Mouse (Mus musculus) lung, adult 2 months (tissue): ENCODE measurements around the gene Cd320. TPM values are rescaled to one million over a fixed set of nuclear protein-coding genes. Genes with fewer than 3 reads are reported as not detected.

Experiments used
- DNase-seq: peaks from one replicate; pipeline ENCODE4 v3.0.0; 2022
- H3K4me1 ChIP-seq: fragments of 200-500 bp; 2 replicates; pipeline ENCODE4 v1.6.1; 2011; ENCODE audit warnings: low read length; ENCODE audit not compliant: control insufficient read depth, insufficient read depth
- H3K4me3 ChIP-seq: fragments of 200-500 bp; replicated peaks from 2 replicates; pipeline ENCODE3; 2011; ENCODE audit warnings: low read depth, mild to moderate bottlenecking, control low read depth, low read length; ENCODE audit errors: extremely low read depth
- CTCF ChIP-seq: fragments of 200-500 bp; IDR thresholded peaks from 2 replicates; pipeline ENCODE4 v1.5.1; 2011; ENCODE audit warnings: mild to moderate bottlenecking, low read length, control low read depth; ENCODE audit not compliant: insufficient read depth
- POLR2A ChIP-seq: fragments of 200-500 bp; IDR thresholded peaks from 2 replicates; pipeline ENCODE4 v1.6.1; 2011; ENCODE audit warnings: low read depth, mild to moderate bottlenecking, control low read depth, low read length, borderline replicate concordance; ENCODE audit errors: extremely low read depth
- WGBS: fragments of 180-500 bp; shearing (Covaris S2); methylation state at CpG from one replicate; pipeline ENCODE4 v1.1.7; 2018; 5-methylcytosine and 5-hydroxymethylcytosine counted together
- polyA plus RNA-seq: library from polyadenylated mRNA; depleted of rRNA; stranded (reverse); fragments of >200 nt; gene quantifications from 2 replicates; pipeline ENCODE4 v1.2.3, GENCODE M21; 2012; rRNA removed

Cd320 gene
- 28.3 and 30.4 TPM in 2 replicates for polyA plus RNA-seq

DNA sequence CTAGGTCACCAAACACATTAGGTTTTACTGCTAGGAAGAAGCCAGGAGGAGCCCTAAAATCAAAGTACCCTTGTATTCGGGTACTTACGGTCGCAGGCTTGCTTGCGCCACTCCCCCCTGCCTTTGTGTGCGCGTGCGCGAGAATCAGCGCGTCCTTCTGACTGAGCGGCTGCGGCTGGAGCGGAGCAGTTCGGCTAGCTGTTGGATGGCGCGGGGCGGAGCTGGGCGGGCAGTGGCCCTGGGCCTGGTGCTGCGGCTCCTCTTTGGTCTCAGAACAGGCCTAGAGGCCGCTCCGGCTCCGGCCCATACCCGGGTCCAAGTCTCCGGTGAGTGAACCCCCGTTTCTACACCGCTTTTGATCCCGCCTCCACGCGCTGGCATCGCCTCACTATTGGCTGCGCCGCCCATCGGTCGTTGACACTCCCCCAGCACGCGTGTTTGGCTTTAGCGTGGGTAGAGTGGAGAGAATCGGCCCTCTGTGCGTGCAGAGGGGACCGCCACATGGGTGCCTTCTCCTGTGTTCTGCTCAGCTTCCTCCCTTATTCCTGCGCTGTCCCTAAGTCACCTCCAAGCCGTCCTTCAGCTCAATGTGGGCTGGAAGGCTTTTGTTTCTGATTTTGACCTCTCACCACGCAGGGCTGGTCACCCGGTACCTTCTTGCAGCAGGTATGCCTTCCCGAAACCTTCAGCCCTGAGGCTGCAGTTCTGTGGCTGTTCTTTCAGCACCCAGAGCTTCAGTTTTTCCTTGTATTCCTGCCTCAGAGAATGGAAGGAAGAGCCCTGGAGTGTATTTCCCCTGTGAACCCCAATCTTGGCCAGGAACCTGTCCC, at the start of gene Cd320:
TSS of gene Cd320 (plus strand) at position 126 of the 830 bp plus-strand sequence.
- TF ChIP-seq CTCF (no peak), POLR2A (peak; percentile 31; the same call in 1 of the 2 replicates)
- Histone ChIP-seq H3K4me3 (peak within 1 kb of the TSS; percentile 75), H3K4me1 (no peaks in the 10 kb centered on the region)
- DNase-seq = peak; percentile 94
- WGBS = under 1% methylated on average over 45 of the region's 45 CpGs

DNA sequence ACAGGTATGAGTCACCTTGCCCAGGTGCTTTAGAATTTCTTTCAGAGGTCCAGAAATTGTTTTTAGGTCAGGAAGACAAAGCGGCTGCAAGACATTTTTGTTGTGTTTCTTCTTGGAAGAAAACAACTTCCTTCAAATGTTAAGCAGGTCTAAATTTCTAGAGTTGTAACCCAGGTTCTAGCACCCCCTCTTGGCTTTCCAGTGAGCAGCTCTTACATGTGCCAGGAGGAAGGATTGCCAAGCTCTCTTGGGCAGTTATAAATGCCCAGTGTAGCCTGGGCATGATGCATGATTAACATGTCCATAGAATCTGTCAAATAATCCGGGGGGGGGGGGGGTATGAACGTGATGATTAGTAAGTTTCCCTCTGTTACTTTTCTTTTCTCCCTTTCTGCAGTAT, 44.6 kb upstream of the Cd320 start:
- TF ChIP-seq CTCF = no peak
- TF ChIP-seq POLR2A = no peak
- WGBS = 34% methylated on average over 3 of the region's 3 CpGs

DNA sequence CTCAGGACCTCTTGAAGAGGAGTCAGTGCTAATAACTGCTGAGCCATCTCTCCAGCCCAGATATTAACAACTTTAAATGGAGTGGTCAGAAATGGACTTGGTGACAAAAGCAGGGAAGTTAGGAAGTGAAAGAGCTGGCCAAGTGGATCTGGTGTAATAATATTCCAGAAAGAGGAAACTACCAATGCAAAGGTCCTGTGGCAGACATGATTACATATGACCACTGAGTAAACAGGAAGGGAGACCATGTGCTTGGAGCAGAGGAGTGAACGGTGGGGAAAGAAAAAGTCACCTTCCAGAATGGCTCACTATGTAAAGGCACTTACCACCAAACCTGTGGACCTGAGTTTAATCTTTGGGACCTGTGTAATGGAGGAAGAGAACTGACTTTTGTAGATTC, 43.6 kb upstream of the Cd320 start:
- no peak overlapping the region for H3K4me3 ChIP-seq
- 32% methylated on average over 1 of the region's 1 CpGs for WGBS
- TF ChIP-seq CTCF (no peak), POLR2A (no peak)
- no peaks in the 10 kb centered on the region; the same call in 1 of the 2 replicates for H3K4me1 ChIP-seq
- DNase-seq = no peak

More for the DNA sequence above, 44.6 kb upstream of the Cd320 start:
- DNase-seq = no peak
- H3K4me3 ChIP-seq = no peak overlapping the region
- H3K4me1 ChIP-seq = no peaks in the 10 kb centered on the region; the same call in 1 of the 2 replicates

DNA sequence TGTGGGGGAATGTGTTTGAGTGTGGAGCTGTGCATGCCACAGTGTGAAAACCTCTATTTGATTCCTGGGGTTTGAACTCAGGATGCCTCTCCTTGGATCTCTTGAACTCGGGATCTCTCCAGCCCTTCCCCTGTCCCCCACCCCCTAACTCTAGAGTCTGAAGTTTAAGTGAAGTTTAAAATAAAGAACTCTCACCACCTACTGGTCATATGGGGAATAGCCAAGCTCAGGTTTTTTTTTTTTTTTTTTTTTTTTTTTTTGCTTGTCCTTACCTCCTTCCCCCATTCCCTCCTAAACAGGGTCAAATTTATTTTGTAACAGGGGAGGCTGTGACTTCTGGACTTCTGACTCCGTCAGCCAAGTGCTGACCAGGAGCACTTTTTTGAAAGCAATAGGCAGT, 40.7 kb upstream of the Cd320 start:
- no peak for DNase-seq
- WGBS = 0% methylated on average over 2 of the region's 2 CpGs
- H3K4me1 ChIP-seq = no peaks in the 10 kb centered on the region; the same call in 1 of the 2 replicates
- no peak overlapping the region for H3K4me3 ChIP-seq
- TF ChIP-seq CTCF (no peak), POLR2A (no peak)

DNA sequence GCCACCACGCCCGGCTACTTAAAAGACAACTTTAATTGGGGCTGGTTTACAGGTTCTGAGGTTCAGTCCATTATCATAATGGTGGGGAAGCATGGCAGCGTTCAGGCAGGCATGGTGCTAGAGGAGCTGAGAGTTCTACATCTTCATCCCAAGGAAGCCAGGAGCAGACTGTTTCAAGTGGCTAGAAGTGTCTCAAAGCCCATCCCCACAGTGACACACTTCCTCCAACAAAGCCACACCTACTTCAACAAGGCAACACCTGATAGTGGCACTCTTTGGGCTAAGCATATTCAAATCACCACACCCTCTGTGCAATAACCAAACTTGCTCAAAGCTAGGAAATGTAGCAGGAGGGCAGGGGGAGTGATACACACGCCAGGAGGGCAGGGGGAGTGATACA, 38.7 kb upstream of the Cd320 start:
- DNase-seq = no peak
- TF ChIP-seq POLR2A (no peak), CTCF (no peak)
- 64% methylated on average over 4 of the region's 4 CpGs for WGBS
- Histone ChIP-seq H3K4me1 (no peaks in the 10 kb centered on the region; the same call in 1 of the 2 replicates), H3K4me3 (no peak overlapping the region)

GRCm38 (mm10) chr17:33804745-33805144, 38.1 kb upstream of the Cd320 start:
- Histone ChIP-seq H3K4me1 (no peaks in the 10 kb centered on the region; the same call in 1 of the 2 replicates), H3K4me3 (no peak overlapping the region)
- WGBS = 37% methylated on average over 1 of the region's 1 CpGs
- no peak for TF ChIP-seq CTCF
- TF ChIP-seq POLR2A = no peak
- no peak for DNase-seq

- Histone ChIP-seq H3K4me1 (peaks cover 3% of the 10 kb centered on the region; the same call in 1 of the 2 replicates), H3K4me3 (no peak overlapping the region)
- DNase-seq = no peak
- 70% methylated on average over 8 of the region's 9 CpGs for WGBS
- no peak for TF ChIP-seq POLR2A
- TF ChIP-seq CTCF = no peak
Observed at GRCm38 (mm10) chr17:33807181-33807888, 35.6 kb upstream of the Cd320 start.

- TF ChIP-seq POLR2A (no peak), CTCF (no peak)
- 36% methylated on average over 10 of the region's 10 CpGs for WGBS
- DNase-seq = no peak
- H3K4me3 ChIP-seq = no peak overlapping the region
- H3K4me1 ChIP-seq = peaks cover 7% of the 10 kb centered on the region; the same call in 1 of the 2 replicates
Observed at GRCm38 (mm10) chr17:33808192-33808591, 34.7 kb upstream of the Cd320 start.

DNA sequence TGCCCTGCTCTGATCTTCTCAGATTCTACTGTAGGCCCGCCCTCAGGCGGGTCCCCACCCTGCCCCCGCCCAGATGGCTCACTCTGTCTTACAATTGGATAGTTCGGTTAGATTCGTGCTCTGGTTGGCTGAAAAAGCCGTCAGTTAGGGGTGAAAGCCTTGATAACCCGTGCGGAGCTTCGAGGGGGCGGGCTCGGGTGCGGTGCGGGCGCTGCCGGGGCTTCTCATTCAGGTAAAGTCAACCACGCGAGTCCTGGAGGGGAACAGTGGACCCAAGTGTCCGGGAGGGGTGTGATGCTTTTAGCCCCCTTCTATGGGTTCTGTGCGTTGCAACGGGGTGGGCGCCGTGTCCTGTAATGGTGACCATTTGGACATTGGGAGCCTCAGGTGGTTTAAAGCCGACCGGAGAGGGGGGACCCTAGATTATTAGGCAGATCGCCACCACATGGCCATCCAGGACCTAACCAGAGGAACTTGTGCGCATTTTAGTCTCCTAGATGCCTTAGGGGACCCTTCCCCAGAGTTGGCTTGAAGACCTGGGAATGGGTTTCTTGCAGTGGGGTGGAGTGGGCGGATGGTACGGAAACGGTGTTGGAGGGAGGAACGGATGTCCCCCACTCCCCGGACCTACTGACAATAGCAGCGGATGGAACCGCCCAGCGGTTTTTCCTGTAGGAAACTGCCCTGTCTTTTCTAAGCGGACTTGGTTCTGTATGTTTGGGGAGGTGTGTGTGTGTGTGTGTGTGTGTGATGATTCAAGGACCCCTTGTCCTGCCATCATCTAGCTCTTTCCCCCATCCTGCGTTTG, 32.4 kb upstream of the Cd320 start, which contains the start of gene Kank3:
TSS of gene Kank3 (plus strand) at position 186 of the 808 bp plus-strand sequence.
- 0% methylated on average over 36 of the region's 36 CpGs for WGBS
- peak; percentile 96 for DNase-seq
- H3K4me1 ChIP-seq = peaks cover 21% of the 10 kb centered on the region
- H3K4me3 ChIP-seq = peak within 1 kb of the TSS; percentile 94
- TF ChIP-seq CTCF = no peak
- peak; percentile 94 for TF ChIP-seq POLR2A

- TF ChIP-seq CTCF (no peak), POLR2A (peak; percentile 33; the same call in 1 of the 2 replicates)
- Histone ChIP-seq H3K4me3 (peak overlapping the region; percentile 94), H3K4me1 (peaks cover 24% of the 10 kb centered on the region)
- DNase-seq = peak; percentile 57
- 13% methylated on average over 7 of the region's 7 CpGs for WGBS
Observed at GRCm38 (mm10) chr17:33811142-33811516, 31.8 kb upstream of the Cd320 start.
